Mouse (Mus musculus): ENCODE data around the gene Ackr3.

Ackr3 gene

DNA sequence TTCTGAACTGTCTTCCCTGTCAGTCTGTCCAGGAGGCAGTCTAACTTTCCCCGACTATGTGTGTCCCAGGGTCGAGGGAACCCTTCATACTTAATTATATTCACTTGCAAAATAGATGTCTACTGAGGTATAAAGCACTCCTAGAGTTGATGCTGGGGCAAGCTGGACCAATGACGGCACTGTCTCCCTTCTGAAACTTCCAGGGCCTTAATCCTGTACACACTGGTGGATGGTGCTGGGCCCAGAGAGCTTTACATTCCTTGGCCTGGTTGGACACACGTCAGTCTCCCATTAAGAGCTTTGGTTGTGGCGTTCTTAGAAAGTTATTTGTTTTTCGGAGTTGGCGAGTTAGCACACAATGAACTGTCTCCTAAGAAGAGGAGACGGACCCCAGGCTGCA lies 42.3 kb downstream of the Ackr3 start:
- Histone ChIP-seq H3K9me3 (ENCODE audit: low read length) (no peaks in the 10 kb centered on the region), H3K4me3 (replicated peaks; ENCODE audit: low read length) (no peak overlapping the region), H3K36me3 (ENCODE audit: insufficient read depth, low read length) (no peaks in the 10 kb centered on the region), H3K27me3 (ENCODE audit: insufficient read depth, low read length) (no peaks in the 10 kb centered on the region; the same call in 1 of the 2 replicates), H3K4me1 (replicated peaks; ENCODE audit: low read depth, low read length) (peaks cover 4% of the 10 kb centered on the region; the same call in 1 of the 2 replicates)
- TF ChIP-seq NANOG (IDR thresholded peaks at IDR 0.05; ENCODE audit: borderline replicate concordance, low read length) = no peak
- TF ChIP-seq CTCF (conservative IDR thresholded peaks at IDR 0.05; ENCODE audit: low read length) = no peak
- TF ChIP-seq POU5F1 (IDR thresholded peaks at IDR 0.05; ENCODE audit: borderline replicate concordance, low read length) = no peak

DNA sequence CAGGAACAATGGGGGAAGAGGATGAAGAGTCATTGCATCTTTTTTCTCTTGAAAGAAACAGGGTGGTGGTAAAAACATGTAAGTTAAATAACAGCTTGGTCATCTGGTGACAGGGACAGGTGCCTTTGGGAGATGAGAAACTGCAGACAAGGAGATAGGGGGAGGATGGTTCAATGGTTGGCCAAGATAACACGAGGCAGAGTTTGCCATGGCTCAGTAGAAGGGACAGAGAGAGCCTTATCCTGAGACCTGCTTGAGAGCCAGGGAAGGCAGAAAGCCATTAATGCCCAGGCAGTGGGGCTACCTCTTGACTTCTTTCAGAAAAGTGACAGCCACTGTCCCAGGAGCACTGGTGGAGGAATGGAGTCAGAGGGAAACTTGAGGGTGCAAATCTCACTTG lies 43.0 kb downstream of the Ackr3 start:
- no peak overlapping the region for H3K4me3 ChIP-seq (replicated peaks; ENCODE audit: low read length)

DNA sequence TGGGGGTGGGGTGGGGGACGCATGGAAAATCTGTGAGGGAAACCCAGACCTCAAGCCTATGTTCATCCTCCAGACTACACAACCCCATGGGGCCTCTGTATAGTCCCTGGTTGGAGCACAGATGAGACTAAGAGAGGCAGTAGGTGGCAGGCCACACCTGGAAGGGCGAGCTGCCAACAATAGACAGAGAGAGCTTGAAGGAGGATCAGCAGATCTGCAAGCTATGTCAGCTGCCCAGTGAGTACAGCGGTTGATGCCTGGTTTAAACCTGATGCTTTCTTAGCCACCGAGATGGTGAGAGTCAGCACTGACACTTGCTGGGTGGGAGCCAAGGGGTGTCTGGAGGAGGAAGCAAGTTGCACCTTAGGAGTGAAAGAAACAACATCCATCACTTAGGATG lies 43.5 kb downstream of the Ackr3 start:
- Histone ChIP-seq H3K36me3 (ENCODE audit: insufficient read depth, low read length) (no peaks in the 10 kb centered on the region), H3K27me3 (ENCODE audit: insufficient read depth, low read length) (no peaks in the 10 kb centered on the region; the same call in 1 of the 2 replicates), H3K9me3 (ENCODE audit: low read length) (no peaks in the 10 kb centered on the region), H3K4me1 (replicated peaks; ENCODE audit: low read depth, low read length) (peaks cover 4% of the 10 kb centered on the region; the same call in 1 of the 2 replicates), H3K4me3 (replicated peaks; ENCODE audit: low read length) (no peak overlapping the region)
- TF ChIP-seq CTCF (conservative IDR thresholded peaks at IDR 0.05; ENCODE audit: low read length) (no peak), NANOG (IDR thresholded peaks at IDR 0.05; ENCODE audit: borderline replicate concordance, low read length) (no peak)

More for the DNA sequence above, 43.0 kb downstream of the Ackr3 start:
- Histone ChIP-seq H3K36me3 (ENCODE audit: insufficient read depth, low read length) (no peaks in the 10 kb centered on the region), H3K9me3 (ENCODE audit: low read length) (no peaks in the 10 kb centered on the region), H3K4me1 (replicated peaks; ENCODE audit: low read depth, low read length) (peaks cover 4% of the 10 kb centered on the region; the same call in 1 of the 2 replicates), H3K27me3 (ENCODE audit: insufficient read depth, low read length) (no peaks in the 10 kb centered on the region; the same call in 1 of the 2 replicates)
- TF ChIP-seq NANOG (IDR thresholded peaks at IDR 0.05; ENCODE audit: borderline replicate concordance, low read length) = no peak
- no peak for TF ChIP-seq POU5F1 (IDR thresholded peaks at IDR 0.05; ENCODE audit: borderline replicate concordance, low read length)
- no peak for TF ChIP-seq CTCF (conservative IDR thresholded peaks at IDR 0.05; ENCODE audit: low read length)

DNA sequence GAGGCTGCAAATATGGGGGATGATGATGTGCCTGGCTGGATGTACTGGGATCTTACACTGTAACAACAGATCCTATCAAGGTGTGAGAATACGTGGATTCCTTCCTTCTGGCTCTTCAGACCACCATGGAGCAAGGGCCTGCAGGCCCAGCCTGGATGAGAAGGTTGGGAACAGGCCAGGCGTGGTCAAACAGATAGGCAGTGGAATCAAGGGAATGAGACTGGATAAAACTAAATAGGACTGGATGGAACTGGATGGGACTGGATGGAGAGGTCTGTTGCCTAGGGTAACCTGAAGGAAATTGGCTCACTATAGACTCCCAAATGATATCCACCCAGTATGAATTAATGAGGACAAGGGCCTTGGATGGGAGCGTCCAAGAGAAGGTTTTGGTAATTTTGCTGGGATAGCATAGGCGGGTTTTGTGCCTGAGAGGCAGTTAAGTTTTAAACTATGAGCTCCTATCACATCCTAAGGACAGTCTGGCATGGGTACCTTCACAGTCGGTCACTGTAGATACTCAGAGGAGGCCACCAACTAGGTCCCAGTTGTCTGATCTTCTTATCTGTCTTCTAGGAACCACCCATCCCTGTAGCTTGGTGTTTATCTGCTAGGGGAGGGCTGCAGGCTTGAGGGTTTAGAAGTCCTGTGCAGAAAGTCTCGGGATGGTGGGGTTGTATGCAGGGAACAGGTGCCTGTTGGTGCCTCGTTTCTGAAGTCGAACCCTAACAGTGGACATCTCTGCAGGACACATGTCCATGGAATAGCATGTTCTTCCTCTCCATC lies 44.2 kb downstream of the Ackr3 start:
- no peaks in the 10 kb centered on the region for H3K36me3 ChIP-seq (ENCODE audit: insufficient read depth, low read length)
- H3K4me3 ChIP-seq (replicated peaks; ENCODE audit: low read length) = no peak overlapping the region
- no peaks in the 10 kb centered on the region for H3K9me3 ChIP-seq (ENCODE audit: low read length)
- peaks cover 2% of the 10 kb centered on the region for H3K27me3 ChIP-seq (ENCODE audit: insufficient read depth, low read length)
- no peak for TF ChIP-seq CTCF (conservative IDR thresholded peaks at IDR 0.05; ENCODE audit: low read length)
- no peak for TF ChIP-seq POU5F1 (IDR thresholded peaks at IDR 0.05; ENCODE audit: borderline replicate concordance, low read length)
- no peak for TF ChIP-seq NANOG (IDR thresholded peaks at IDR 0.05; ENCODE audit: borderline replicate concordance, low read length)
- H3K4me1 ChIP-seq (replicated peaks; ENCODE audit: low read depth, low read length) = peaks cover 4% of the 10 kb centered on the region; the same call in 1 of the 2 replicates

DNA sequence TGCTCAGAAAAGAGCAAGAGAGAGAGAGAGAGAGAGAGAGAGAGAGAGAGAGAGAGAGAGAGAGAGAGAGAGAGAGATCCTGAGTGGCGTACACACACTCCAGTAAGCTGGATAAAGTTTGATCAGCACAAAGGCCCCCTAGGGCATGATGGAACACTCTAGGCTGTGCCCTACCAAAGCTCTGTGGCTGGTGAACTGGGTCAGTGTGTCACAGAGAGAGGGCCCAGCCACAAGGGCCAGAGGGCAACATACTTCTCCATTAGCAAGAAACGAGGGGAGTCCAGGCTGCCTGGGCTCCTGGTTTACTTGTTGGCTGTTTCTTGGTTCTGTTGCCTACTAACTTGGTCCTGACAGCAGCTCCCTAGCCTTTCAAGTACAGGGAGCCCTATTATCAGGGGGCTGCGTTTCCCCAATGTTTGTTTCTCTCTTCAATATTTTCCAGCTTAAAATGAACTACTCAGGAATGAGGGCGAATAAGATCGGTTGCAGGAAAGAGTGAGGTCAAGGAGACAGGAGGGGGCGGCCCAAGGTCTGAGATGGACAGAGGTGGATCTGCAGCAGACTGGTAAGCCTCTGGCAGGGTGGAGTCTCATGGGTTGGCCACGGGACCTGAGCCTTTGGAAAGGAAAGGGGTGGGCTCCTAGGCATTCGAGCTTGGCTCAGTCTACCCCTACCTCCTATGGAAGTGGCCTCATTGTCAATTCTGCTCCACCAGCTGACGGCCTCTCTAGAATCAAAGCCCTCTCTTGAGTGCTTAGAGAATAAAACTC lies 45.4 kb downstream of the Ackr3 start:
- Histone ChIP-seq H3K4me1 (replicated peaks; ENCODE audit: low read depth, low read length) (peaks cover 4% of the 10 kb centered on the region; the same call in 1 of the 2 replicates), H3K9me3 (ENCODE audit: low read length) (no peaks in the 10 kb centered on the region), H3K27me3 (ENCODE audit: insufficient read depth, low read length) (peaks cover 2% of the 10 kb centered on the region), H3K36me3 (ENCODE audit: insufficient read depth, low read length) (no peaks in the 10 kb centered on the region), H3K4me3 (replicated peaks; ENCODE audit: low read length) (no peak overlapping the region)
- TF ChIP-seq CTCF (conservative IDR thresholded peaks at IDR 0.05; ENCODE audit: low read length) = no peak
- no peak for TF ChIP-seq NANOG (IDR thresholded peaks at IDR 0.05; ENCODE audit: borderline replicate concordance, low read length)
- TF ChIP-seq POU5F1 (IDR thresholded peaks at IDR 0.05; ENCODE audit: borderline replicate concordance, low read length) = no peak

DNA sequence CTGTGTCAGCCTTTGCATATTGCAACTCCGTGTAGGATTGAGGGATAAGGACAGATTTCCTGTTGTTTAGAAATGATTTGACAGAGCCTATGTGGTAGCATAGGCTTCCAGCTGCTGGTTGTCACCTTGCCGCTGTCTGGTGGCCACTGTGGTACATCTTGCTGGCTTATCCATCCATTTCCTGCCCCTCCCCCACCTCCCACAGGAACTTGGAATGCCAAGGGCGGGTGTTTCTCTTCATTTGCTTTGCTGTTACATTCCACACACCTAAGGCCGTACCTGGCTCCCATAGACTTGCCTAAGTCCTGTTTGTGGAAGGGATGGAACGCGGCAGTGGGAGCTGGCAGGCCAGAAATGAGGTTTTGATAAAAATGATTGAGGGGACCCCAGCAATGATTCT lies 46.6 kb downstream of the Ackr3 start:
- TF ChIP-seq POU5F1 (IDR thresholded peaks at IDR 0.05; ENCODE audit: borderline replicate concordance, low read length) = no peak
- no peak for TF ChIP-seq CTCF (conservative IDR thresholded peaks at IDR 0.05; ENCODE audit: low read length)
- TF ChIP-seq NANOG (IDR thresholded peaks at IDR 0.05; ENCODE audit: borderline replicate concordance, low read length) = no peak
- peaks cover 2% of the 10 kb centered on the region for H3K27me3 ChIP-seq (ENCODE audit: insufficient read depth, low read length)
- H3K9me3 ChIP-seq (ENCODE audit: low read length) = no peaks in the 10 kb centered on the region
- peaks cover 4% of the 10 kb centered on the region; the same call in 1 of the 2 replicates for H3K4me1 ChIP-seq (replicated peaks; ENCODE audit: low read depth, low read length)
- H3K4me3 ChIP-seq (replicated peaks; ENCODE audit: low read length) = no peak overlapping the region
- no peaks in the 10 kb centered on the region for H3K36me3 ChIP-seq (ENCODE audit: insufficient read depth, low read length)

DNA sequence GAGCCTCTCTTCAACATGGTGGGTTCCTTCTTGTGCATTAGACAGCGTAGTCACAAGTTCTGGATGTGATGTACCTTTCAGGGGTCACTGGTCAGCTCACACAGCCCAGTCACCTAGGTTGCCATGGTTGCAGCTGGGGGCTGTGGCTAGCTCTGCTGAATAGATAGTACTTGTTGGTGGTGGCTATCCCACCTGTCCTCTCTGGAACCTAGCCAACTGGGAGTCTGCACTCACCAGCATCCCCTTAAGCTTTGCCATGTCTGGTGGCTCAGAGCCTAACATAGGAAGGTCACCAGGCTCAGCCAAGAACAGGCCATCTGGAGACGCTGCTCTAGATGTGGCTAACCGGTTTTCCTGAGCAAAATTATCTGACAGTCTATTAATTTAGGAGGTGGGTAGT lies 47.4 kb downstream of the Ackr3 start:
- H3K9me3 ChIP-seq (ENCODE audit: low read length) = no peaks in the 10 kb centered on the region
- no peak overlapping the region for H3K4me3 ChIP-seq (replicated peaks; ENCODE audit: low read length)
- H3K4me1 ChIP-seq (replicated peaks; ENCODE audit: low read depth, low read length) = peaks cover 4% of the 10 kb centered on the region; the same call in 1 of the 2 replicates
- TF ChIP-seq NANOG (IDR thresholded peaks at IDR 0.05; ENCODE audit: borderline replicate concordance, low read length) = no peak
- TF ChIP-seq CTCF (conservative IDR thresholded peaks at IDR 0.05; ENCODE audit: low read length) = no peak
- no peak for TF ChIP-seq POU5F1 (IDR thresholded peaks at IDR 0.05; ENCODE audit: borderline replicate concordance, low read length)
- peaks cover 2% of the 10 kb centered on the region for H3K27me3 ChIP-seq (ENCODE audit: insufficient read depth, low read length)
- no peaks in the 10 kb centered on the region for H3K36me3 ChIP-seq (ENCODE audit: insufficient read depth, low read length)

DNA sequence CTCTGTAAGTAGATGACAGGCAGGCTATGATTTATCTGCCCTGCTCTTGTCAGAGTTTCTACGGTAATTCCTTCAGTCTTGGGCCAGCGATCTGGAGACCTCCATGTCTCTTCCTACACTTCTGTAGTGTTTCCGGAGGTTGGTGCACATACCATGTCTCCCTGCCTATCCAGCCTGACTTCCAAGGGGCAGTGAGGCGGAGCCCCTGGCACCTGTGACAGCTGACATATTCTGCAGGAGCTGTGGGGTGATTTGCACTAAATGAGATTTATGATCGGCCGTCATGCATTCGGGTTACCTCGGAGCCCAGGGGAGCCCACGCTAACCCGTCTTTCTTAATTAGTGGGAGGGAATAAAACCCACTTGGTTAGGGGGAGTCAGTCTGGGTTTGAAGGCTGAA lies 49.7 kb downstream of the Ackr3 start:
- no peak overlapping the region for H3K4me3 ChIP-seq (replicated peaks; ENCODE audit: low read length)
- TF ChIP-seq POU5F1 (IDR thresholded peaks at IDR 0.05; ENCODE audit: borderline replicate concordance, low read length) (no peak), NANOG (IDR thresholded peaks at IDR 0.05; ENCODE audit: borderline replicate concordance, low read length) (no peak), CTCF (conservative IDR thresholded peaks at IDR 0.05; ENCODE audit: low read length) (no peak)
- peaks cover 11% of the 10 kb centered on the region for H3K4me1 ChIP-seq (replicated peaks; ENCODE audit: low read depth, low read length)
- H3K27me3 ChIP-seq (ENCODE audit: insufficient read depth, low read length) = peaks cover 10% of the 10 kb centered on the region
- H3K36me3 ChIP-seq (ENCODE audit: insufficient read depth, low read length) = no peaks in the 10 kb centered on the region
- no peaks in the 10 kb centered on the region for H3K9me3 ChIP-seq (ENCODE audit: low read length)

Measured in E14TG2a.4 (cell line).